Mouse (Mus musculus) G1E (cell line): ENCODE data around the gene Cxcl2.

Experiments
- CTCF ChIP-seq: IDR thresholded peaks from 2 replicates; pipeline ENCODE4 v1.5.1; 2012; ENCODE audit warnings: low read depth, low read length, inconsistent platforms, mixed read lengths
- GATA1 ChIP-seq: IDR thresholded peaks from 2 replicates; pipeline ENCODE4 v1.6.1; 2012; ENCODE audit warnings: borderline replicate concordance, low read length, inconsistent platforms, mixed read lengths
- GATA2 ChIP-seq: IDR thresholded peaks from 2 replicates; pipeline ENCODE4 v1.6.1; 2012; ENCODE audit warnings: low read depth, low read length, inconsistent platforms, borderline replicate concordance
- POLR2AphosphoS5 ChIP-seq: IDR thresholded peaks from 2 replicates; pipeline ENCODE4 v1.6.1; 2012; ENCODE audit warnings: low read depth, low read length, inconsistent platforms; ENCODE audit not compliant: insufficient replicate concordance
- TAL1 ChIP-seq: conservative IDR thresholded peaks from 2 replicates; pipeline ENCODE4 v1.6.1; 2012; ENCODE audit warnings: low read depth, low read length, inconsistent platforms, mixed read lengths

- no peak for TF ChIP-seq CTCF
- no peak for TF ChIP-seq GATA1
- TF ChIP-seq TAL1, result no peak
- no peak for TF ChIP-seq GATA2
- TF ChIP-seq POLR2AphosphoS5, result no peak
Measured at GRCm38 (mm10) chr5:90952731-90953481, 49.2 kb downstream of the Cxcl2 start.
